Mouse (Mus musculus): ENCODE results near the gene P2ry12.

DNA sequence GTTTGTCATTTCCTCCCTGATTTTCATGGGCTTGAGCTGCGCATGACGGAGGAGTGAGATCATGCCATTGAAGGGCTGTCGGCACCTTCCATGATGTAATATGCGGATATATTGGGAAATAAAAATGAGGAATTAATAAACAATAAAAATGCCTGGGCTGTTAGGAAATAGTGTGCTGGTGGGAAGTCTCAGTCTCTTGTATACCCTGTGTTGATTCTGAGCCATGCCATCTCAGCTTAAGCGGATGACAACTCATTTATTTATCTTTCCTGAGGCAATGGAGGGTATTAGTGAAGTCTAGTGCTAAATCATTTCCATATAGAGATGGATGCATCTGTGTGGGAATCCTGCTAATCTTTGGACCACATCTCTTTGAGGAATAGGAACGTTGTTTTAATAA lies 14.6 kb downstream of the P2ry12 start:
- TF ChIP-seq POLR2A (IDR thresholded peaks at IDR 0.05; ENCODE audit: extremely low read depth, insufficient read depth, low read length) (no peak), CTCF (IDR thresholded peaks at IDR 0.05; ENCODE audit: low read depth, low read length) (no peak)
